Mouse (Mus musculus) stomach, postnatal 0 days (tissue): ENCODE measurements around the gene Gsc. TPM values are rescaled to one million over a fixed set of nuclear protein-coding genes. Genes with fewer than 3 reads are reported as not detected.

Source experiments
- ATAC-seq: fragments of 200-750 bp; cut with Nextera tagmentation; 2 replicates; pipeline ENCODE4 v1.8.0; 2017; ENCODE audit not compliant: low FRiP score, low TSS enrichment
- DNase-seq: peaks from one replicate; pipeline ENCODE4 v3.0.0-alpha.2; 2016; ENCODE audit warnings: low spot score
- H3K27ac ChIP-seq: fragments of 300-500 bp; sonication (generic); replicated peaks from 2 replicates; pipeline ENCODE4 v1.5.1; 2014; ENCODE audit warnings: mild to moderate bottlenecking, control low read depth
- H3K27me3 ChIP-seq: fragments of 300-500 bp; sonication (generic); 2 replicates; pipeline ENCODE4 v1.6.1; 2014; ENCODE audit warnings: low read length; ENCODE audit not compliant: control insufficient read depth, insufficient read depth
- H3K36me3 ChIP-seq: fragments of 300-500 bp; sonication (generic); 2 replicates; pipeline ENCODE4 v1.6.1; 2014; ENCODE audit warnings: low read length, mixed read lengths; ENCODE audit not compliant: control insufficient read depth, insufficient read depth
- H3K4me1 ChIP-seq: fragments of 300-500 bp; sonication (generic); replicated peaks from 2 replicates; pipeline ENCODE4 v1.6.1; 2014; ENCODE audit warnings: antibody characterized with exemption; ENCODE audit not compliant: control insufficient read depth, insufficient read depth
- H3K4me2 ChIP-seq: fragments of 300-500 bp; sonication (generic); replicated peaks from 2 replicates; pipeline ENCODE4 v1.6.1; 2014; ENCODE audit warnings: low read depth, mild to moderate bottlenecking, control low read depth, moderate library complexity
- H3K4me3 ChIP-seq: fragments of 300-500 bp; sonication (generic); 2 replicates; pipeline ENCODE4 v1.5.1; 2014; ENCODE audit warnings: low read depth, low read length, control low read depth
- H3K9ac ChIP-seq: fragments of 300-500 bp; sonication (generic); 2 replicates; pipeline ENCODE4 v1.6.1; 2014; ENCODE audit warnings: mild to moderate bottlenecking, low read length, control low read depth, mixed read lengths
- H3K9me3 ChIP-seq: fragments of 300-500 bp; sonication (generic); 2 replicates; pipeline ENCODE4 v1.6.1; 2016; ENCODE audit warnings: low read length; ENCODE audit not compliant: control insufficient read depth
- CTCF ChIP-seq: IDR thresholded peaks from 2 replicates; pipeline ENCODE4 v1.5.1; 2016; ENCODE audit warnings: antibody characterized with exemption, low read depth, mild to moderate bottlenecking, moderate library complexity
- EP300 ChIP-seq: optimal IDR thresholded peaks from 2 replicates; pipeline ENCODE3; 2016; ENCODE audit warnings: antibody characterized with exemption
- WGBS: fragments of 180-500 bp; shearing (Covaris S2); extraction: QIAGEN DNeasy Blood & Tissue Kit; methylation state at CpG from one replicate; pipeline ENCODE4 v1.1.7; 2014; 5-methylcytosine and 5-hydroxymethylcytosine counted together
- polyA plus RNA-seq: library from polyadenylated mRNA; unstranded; fragments of >200 nt; fragmentation: Nextera tagmentation; extraction: Ambion mirVana; gene quantifications from 2 replicates; pipeline ENCODE4 v1.2.1, GENCODE M21; 2015

Gsc gene
- 0.38 and 0.46 TPM in 2 replicates for polyA plus RNA-seq

- H3K27me3 ChIP-seq = peaks cover 33% of the 10 kb centered on the region
- DNase-seq = peak; percentile 66
These were observed at the start of gene Gsc for GRCm38 (mm10) chr12:104472601-104473424. TSS of gene Gsc (minus strand) at chr12:104473330.

GRCm38 (mm10) chr12:104519721-104520120 is 46.6 kb upstream of the Gsc start:
- H3K9me3 ChIP-seq = no peaks in the 10 kb centered on the region
- WGBS = 90% methylated on average over 5 of the region's 5 CpGs
- TF ChIP-seq CTCF (no peak), EP300 (no peak)

More at GRCm38 (mm10) chr12:104472601-104473424, at the start of gene Gsc:
- 1% methylated on average over 84 of the region's 97 CpGs for WGBS
- Histone ChIP-seq H3K9me3 (no peaks in the 10 kb centered on the region), H3K4me2 (peak within 1 kb of the TSS; percentile 97), H3K4me1 (0 out of 2 replicates have a peak, but pooled peaks cover 3% of the 10 kb centered on the region), H3K4me3 (peak within 1 kb of the TSS; percentile 59), H3K9ac (peak within 1 kb of the TSS; percentile 24; the same call in 1 of the 2 replicates), H3K27ac (no peak within 1 kb of the TSS), H3K36me3 (no peaks in the 10 kb centered on the region)
- 0 out of 2 replicates have a peak, but pooled peaks have one; percentile 8 for TF ChIP-seq CTCF
- no peak for TF ChIP-seq EP300
- peak; percentile 87 for ATAC-seq

GRCm38 (mm10) chr12:104507911-104508310 is 34.8 kb upstream of the Gsc start:
- DNase-seq (no peak), ATAC-seq (no peak)
- no peak for TF ChIP-seq CTCF
- TF ChIP-seq EP300 = no peak
- Histone ChIP-seq H3K27me3 (no peaks in the 10 kb centered on the region), H3K36me3 (no peaks in the 10 kb centered on the region), H3K9ac (no peak overlapping the region), H3K4me1 (no peaks in the 10 kb centered on the region), H3K4me3 (no peak overlapping the region), H3K9me3 (no peaks in the 10 kb centered on the region), H3K4me2 (no peak overlapping the region), H3K27ac (no peak overlapping the region)
- 66% methylated on average over 7 of the region's 7 CpGs for WGBS

More at GRCm38 (mm10) chr12:104519721-104520120, 46.6 kb upstream of the Gsc start:
- no peaks in the 10 kb centered on the region for H3K4me1 ChIP-seq
- H3K27ac ChIP-seq = no peak overlapping the region
- no peak overlapping the region for H3K9ac ChIP-seq
- H3K4me2 ChIP-seq = no peak overlapping the region
- no peak for DNase-seq
- no peak overlapping the region for H3K4me3 ChIP-seq
- no peaks in the 10 kb centered on the region for H3K27me3 ChIP-seq
- no peaks in the 10 kb centered on the region for H3K36me3 ChIP-seq
- no peak for ATAC-seq

- Histone ChIP-seq H3K4me3 (no peak overlapping the region), H3K27ac (no peak overlapping the region), H3K4me1 (no peaks in the 10 kb centered on the region), H3K9ac (no peak overlapping the region), H3K4me2 (no peak overlapping the region), H3K27me3 (no peaks in the 10 kb centered on the region), H3K9me3 (no peaks in the 10 kb centered on the region), H3K36me3 (no peaks in the 10 kb centered on the region)
- WGBS = 25% methylated on average over 6 of the region's 6 CpGs
- no peak for TF ChIP-seq EP300
- no peak for TF ChIP-seq CTCF
- DNase-seq = no peak
- no peak for ATAC-seq
These were observed 18.9 kb upstream of the Gsc start for GRCm38 (mm10) chr12:104492009-104492408.

GRCm38 (mm10) chr12:104486205-104486604 is 13.1 kb upstream of the Gsc start:
- TF ChIP-seq EP300 (no peak), CTCF (no peak)
- H3K4me1 ChIP-seq = no peaks in the 10 kb centered on the region
- 33% methylated on average over 8 of the region's 8 CpGs for WGBS
- no peaks in the 10 kb centered on the region for H3K27me3 ChIP-seq
- H3K9me3 ChIP-seq = no peaks in the 10 kb centered on the region
- ATAC-seq (no peak), DNase-seq (no peak)
- H3K4me3 ChIP-seq = no peak overlapping the region
- no peak overlapping the region for H3K4me2 ChIP-seq
- H3K36me3 ChIP-seq = no peaks in the 10 kb centered on the region
- H3K27ac ChIP-seq = no peak overlapping the region
- H3K9ac ChIP-seq = no peak overlapping the region

GRCm38 (mm10) chr12:104485161-104485560 is 12.0 kb upstream of the Gsc start:
- Histone ChIP-seq H3K4me1 (no peaks in the 10 kb centered on the region), H3K27ac (no peak overlapping the region), H3K4me2 (no peak overlapping the region), H3K27me3 (no peaks in the 10 kb centered on the region), H3K4me3 (no peak overlapping the region), H3K9ac (no peak overlapping the region), H3K9me3 (no peaks in the 10 kb centered on the region), H3K36me3 (no peaks in the 10 kb centered on the region)
- DNase-seq (no peak), ATAC-seq (no peak)
- TF ChIP-seq EP300 (no peak), CTCF (no peak)
- 26% methylated on average over 3 of the region's 3 CpGs for WGBS
